Mouse (Mus musculus) thymus, postnatal 36 days (tissue): Measurements from ENCODE around the gene Fgd6.

Source experiments
- DNase-seq, 2 experiments: peaks; one replicate each; pipeline ENCODE4 v3.0.0; 2022; ENCODE audit warnings: mixed read lengths in 2 of 2

Fgd6 gene

DNA sequence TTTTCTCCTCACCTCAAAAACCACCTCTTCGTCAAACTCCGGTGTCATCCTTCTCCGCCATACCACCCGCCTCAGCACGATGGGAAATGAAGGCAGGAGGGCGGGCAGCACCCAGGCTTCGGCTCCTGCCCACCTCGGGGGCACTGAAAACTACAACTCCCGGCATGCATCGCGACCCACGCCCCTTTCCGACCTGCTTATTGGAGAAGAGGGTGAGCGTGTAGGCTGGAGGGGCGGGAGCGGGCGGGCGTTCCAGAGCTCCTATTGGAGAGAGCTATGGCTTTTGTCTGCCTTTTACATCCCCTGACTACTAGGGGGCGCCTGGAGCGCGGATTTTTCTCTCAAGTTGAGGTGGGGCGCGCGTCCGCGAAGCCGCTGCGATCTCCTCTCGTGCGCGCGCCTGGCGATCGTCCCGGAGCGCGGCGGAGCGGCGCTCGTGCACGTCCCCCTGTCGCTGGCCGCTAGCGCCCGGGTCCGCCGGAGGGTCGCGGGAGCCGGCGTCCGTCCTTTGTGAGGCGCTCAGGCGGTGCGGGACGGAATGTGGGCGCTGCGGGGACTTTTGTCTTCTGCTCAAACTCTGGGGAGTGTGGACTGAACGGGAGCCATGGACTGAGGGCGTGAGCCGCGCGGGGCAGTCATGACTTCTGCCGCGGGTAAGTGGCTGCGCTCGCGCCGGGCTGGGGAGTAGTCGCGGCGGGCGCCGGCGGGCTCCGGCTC, at the start of gene Fgd6, which contains the start of gene Vezt:
TSS of gene Fgd6 (plus strand) at position 344 of the 717 bp plus-strand sequence.
TSS of gene Vezt (minus strand) at position 160 of the 717 bp plus-strand sequence.
- DNase-seq: peak; percentile 100

DNA sequence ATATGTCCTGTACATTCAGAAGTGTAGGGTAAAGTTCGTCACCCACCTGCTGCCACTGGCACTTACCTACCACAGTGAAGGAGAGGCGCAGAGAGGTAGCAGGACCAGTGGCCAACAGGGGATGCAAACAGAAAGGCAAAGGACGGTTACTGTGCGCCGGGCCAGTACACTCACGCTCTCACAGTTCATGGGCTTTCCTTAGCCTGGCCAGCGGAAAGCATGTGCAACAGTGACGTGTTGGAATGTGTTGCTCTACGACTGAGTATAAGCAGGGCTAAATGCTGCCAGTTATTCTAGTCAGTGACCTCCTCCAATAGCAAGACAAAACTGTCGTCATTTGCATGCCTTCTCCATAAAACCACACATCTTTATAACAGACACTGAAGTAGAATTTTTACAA, 41.7 kb upstream of the Fgd6 start:
- DNase-seq: no peak

DNA sequence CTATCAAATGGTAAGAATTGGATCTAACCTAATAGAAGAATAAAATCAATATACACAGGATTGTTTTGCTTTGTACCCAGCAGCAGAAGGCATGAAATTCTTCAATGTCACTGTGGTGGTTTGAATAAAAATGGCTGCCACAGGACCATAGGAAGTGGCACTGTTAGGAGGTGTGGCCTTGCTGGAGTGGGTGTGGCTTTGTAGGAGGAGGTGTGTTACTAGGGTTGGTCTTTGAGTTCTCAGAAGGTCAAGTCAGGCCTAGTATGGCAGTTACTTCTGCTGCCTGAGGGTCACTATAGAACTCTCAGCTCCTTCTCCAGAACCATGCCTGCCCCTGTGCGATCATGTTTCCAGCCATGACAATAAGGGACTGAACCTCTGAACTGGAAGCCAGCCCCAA, 40.7 kb upstream of the Fgd6 start:
- DNase-seq: no peak

DNA sequence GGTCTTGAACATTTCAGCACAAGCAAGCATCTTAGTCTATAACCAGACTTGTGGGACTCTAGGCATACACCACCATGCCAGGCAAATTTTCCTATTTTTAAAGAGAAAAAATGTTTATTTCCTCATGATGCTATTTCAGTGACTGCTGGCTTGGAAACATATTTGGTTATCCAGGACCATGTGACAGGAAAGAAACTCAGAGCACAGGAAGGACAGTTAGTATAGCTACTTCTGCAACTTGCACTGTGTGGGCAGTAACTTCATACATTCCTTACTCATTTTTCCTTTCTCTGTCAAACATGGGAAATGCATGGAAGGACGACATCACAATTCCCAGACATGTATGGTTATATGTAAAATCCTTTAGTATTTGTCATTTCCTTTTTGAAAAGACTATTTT, 36.4 kb upstream of the Fgd6 start:
- DNase-seq: no peak

DNA sequence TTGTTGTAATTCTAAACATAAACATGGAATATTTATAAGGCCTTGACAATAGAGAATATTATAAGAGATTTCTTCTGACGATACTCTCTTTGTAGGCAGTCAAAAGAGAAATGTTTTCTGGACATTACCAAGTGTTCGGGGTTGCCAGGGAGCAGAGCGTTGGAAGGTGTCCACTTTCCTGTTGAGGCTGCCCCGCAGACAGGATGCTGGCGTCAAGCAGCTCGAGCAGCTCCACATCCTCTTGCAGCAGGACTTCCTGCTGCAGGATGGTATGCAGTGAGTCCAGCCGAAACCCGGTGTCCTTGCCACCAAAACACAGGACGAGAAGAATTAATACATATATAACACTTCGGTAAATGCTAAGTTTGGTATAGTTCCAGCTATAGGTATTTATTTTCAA, 35.6 kb upstream of the Fgd6 start:
- no peak for DNase-seq

DNA sequence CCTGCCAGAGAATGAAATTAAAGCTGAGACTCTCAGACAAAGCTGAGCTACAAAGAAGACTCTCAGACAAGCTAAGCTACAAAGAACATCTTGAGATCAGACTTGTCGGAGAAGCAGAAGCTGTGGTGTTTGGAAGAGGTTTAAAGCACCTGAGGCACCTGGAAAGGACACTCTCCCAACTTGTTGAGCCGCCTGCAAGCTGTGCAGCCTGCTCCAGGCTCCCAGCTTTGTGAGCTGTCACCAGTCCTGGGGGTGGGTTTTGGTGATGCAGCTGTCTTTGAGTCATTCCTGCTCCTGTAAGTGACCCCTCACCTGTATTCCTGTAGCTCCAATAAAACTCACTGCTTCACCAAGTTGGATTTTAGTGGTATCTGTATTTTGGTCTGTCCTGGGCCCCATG, 27.4 kb upstream of the Fgd6 start:
- no peak for DNase-seq

DNA sequence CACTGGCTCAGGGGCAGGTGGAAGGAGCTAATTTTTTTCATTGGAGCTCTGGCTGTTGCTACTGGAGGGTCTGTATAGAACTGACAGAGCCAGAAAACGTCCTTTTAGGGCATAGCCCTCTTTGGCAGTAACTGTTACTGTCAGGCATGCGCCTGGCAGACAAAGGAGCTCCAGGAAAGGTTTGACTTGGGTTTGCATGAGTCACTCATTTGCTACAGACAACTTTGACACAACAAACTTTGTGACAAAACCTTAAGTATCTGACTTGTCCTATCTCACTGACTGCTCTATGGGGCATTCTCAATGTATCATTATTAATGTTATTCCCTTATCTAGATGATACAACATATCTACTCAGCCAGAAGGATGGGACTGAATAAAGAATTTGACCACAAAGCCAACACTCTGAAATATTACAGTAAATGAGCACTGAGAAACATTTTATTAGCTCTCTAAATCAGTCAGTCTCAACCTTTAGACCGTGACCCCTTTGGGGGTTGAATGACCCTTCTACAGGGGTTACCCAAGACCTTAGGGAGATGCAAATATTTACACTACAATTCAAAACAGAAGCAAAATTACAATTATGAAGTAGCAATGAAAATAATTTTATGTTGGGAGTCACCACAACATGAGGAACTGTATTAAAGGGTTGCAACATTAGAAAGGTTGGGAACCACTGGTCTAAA, 25.7 kb upstream of the Fgd6 start:
- DNase-seq: no peak

DNA sequence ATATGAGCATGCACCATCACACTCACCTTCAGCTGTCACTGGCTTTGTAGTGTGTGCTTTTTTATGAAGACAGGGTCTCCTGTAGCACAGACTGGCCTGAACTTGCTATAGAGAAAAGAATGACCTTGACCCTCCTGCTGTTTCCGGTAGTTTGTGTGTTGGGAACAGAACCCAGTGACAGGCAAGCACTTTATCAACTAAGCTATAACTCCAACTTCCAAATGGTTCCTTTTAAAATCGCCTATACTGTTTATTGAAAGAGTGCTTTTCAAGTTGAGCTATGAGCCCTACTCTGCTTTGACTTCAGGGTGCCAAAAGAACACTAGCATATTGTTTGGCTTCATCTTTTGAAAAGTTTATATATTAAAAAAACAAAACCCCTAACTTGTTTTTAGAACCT, 24.8 kb upstream of the Fgd6 start:
- no peak for DNase-seq

DNA sequence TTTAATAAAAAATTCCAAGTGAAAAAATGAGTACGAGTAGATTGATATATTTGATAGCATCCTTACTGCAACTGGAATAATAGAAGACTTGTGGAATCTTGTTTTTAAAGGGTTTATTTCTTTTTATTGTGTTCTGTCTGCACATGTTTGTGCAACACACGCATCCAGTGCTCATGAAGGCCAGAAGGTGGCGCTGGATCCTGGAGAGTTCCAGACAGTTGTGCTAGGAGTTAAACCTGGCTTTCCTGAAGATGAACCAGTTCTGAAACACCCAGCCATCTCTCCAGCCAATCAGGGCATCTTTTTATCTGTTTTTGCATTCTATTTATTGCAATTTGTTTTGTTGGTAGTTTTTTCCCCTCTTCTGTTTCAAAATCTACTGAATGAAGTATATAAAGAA, 22.6 kb upstream of the Fgd6 start:
- peak; percentile 42 to 46 for DNase-seq

DNA sequence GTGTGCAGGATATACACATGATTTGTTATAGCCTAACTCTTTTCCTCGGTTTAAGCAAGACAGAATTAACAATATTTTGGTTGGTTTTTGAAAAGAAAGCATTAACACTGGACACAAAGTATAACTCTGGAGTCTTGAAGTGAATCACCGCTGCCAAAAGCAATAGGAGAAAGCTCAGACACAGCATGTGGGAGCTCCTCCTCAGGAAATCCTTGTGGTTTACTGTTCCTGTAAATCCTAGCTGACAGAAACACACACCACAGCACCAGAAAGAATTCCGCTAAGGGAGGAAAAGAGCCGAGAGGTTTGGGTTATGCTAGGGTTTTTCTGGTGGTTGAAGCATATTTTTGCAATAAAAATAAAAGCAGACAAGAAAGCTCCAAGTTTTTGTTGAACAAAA, 21.6 kb upstream of the Fgd6 start:
- DNase-seq: no peak

DNA sequence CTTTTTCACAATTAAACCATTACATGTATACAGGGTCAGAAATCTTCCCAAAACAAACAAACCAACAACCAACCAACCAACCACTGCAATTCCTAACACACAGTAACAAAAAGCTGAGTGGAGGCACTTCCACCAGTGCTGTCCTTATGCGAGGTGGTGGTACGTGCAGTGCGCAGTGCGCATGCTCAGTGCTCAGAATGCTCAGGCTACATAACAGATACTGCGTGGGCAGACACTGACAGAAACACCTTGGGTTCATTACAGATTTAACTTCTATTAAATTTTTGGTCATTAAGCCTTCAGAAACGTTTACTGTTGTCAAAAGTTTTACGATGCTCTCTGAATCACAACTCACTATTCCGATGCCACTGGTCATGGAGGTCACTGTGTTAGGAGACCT, 18.3 kb upstream of the Fgd6 start:
- DNase-seq: no peak

DNA sequence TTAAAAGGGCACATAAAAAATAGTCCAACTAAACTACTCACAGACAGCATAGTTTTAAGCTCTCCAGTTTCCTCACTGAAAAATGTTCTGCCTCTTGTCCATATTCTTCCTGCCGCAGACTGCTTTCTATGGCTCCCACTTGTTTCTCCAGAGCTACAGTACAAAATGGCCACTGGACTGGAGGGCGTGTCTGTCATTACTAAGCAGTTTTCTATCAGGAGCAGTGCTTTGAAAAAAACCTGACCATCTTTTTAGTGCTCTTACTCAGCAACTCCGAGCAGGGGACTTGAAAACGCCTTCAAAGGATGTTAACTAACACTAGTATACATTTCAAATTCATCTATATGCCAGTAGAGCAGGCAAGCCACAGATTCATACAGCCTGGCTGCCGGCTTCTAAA, 15.2 kb upstream of the Fgd6 start:
- DNase-seq: no peak

DNA sequence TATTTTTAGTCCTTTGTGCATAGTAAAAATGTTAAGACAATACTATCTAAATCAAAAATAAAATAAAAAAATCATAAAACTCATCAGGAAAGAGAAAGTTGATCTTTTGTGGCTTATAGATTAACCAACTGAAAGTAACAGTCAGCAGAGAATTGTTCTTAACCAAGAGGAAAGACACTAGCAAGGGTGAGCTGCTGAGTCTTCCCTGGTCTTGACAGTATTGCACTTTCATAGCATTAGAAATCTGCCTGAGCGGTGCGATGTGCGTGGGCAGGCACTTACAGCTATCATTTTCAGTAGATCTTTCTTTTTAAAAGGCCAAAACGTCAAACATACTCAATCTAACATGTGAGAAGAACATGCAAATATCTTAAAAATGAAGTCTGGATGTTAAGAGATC, 14.7 kb upstream of the Fgd6 start:
- DNase-seq: no peak

DNA sequence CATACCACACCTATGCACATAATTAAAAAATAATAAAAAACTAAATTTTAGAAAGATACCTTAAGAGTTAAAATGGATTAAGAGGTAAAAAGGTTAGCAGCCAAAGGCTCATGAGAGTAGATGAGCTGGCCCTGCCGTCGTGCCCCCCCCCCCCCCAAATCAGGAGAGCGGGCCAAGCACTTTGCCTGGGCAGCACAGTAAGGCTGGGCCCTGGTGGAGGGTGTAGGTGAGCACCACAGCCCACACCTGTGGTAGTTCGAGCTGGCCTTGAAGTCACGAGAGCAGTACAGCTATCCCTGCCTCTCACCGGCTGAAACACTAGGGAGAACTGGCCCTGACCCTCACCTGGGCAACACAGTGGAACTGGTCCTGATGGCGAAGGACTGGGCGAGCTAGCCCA, 10.7 kb upstream of the Fgd6 start:
- no peak for DNase-seq

DNA sequence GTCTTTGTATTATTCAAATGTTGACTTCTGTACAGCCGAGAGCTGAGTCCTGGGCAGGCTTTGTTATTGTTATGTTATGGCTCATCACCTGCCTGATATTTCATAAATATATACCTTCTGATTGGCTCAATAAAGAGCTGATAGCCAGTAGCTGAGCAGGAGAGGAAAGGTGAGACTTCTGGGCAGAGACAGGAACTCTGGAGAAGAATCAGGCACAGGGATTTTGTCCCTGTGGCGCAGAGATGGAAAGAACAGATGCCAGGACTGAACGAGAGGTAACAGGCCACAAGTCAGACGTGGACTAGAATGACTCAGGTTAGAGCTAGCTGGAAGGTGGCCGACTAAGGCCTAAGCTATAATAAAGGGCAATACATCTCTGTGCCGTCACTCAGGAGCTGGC, 7.3 kb upstream of the Fgd6 start:
- DNase-seq: no peak

DNA sequence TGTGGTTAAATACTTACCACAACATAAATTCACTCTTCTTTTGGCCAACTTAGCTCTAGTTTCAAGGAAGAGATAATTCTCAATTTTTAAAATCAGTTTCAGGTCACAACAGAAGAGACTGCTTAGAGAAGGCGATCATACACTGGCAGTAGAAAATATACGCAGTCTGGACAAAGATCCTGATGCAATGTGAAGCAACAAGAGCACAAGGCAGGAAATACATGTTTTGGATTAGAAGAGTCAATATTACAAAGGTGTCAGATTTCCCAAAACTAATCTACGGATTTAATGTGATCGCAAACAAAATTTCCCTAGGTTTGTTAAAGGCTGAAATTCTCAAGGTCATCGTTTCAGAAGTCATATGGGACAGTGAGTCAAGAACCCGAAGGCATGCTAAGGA, 4.6 kb upstream of the Fgd6 start:
- no peak for DNase-seq

DNA sequence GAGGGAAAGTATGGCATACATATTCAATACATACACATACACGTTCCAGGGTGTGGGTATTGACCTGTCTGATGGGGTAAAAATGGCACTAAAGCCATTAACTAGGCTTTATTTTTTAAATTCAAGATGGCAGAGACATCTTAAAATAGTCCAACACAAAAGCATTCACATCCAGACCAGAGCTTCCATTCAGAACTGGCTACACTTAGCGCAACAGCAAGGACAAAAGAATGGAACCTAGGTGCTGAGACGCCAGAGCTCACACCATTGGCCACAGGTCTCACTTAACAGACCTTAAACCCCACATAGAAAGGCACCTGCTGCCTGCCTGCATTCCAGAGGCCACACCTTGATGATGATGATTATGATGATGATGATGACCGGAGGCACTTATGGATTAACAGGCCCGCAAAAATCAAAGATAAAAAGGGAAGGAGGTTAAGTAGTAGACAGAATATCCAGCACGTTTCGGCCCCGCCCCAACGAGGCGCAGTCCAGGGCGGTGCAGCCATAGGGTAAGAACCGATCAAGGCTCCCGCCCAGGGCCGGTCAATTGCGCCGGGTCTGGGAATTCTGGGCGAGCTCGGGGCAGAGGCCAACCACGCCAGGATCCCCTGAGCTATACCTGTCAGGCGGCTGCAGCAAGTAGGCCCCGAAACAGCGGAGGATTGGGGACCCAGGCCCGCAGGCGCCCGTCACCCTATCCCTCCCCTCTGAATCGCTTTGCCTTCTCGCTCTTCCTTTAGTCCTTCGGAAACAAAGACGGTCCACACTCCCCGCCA, 734 bp upstream of the Fgd6 start:
- peak in 1 of 2 experiments; percentile 69 for DNase-seq

DNA sequence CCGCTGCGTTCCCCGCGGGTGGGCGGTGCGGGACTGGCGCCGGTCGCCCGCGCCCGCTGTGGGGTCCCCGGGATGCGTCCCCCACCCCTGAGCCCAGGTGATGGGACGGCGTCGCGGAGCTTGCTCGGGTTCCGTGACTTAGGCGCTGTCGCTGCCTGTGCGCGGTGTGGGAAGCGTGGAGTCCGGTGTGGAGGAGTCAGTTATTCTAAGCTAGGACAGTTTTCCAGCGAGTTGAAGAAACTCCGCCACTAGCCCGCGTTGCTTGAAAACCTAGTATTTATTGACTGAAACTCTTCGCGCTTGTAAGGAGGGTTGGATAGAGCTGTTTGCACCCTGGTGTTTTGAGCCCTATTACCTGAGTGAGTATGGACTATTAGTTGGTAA, 566 bp downstream of the Fgd6 start:
- DNase-seq: no peak

DNA sequence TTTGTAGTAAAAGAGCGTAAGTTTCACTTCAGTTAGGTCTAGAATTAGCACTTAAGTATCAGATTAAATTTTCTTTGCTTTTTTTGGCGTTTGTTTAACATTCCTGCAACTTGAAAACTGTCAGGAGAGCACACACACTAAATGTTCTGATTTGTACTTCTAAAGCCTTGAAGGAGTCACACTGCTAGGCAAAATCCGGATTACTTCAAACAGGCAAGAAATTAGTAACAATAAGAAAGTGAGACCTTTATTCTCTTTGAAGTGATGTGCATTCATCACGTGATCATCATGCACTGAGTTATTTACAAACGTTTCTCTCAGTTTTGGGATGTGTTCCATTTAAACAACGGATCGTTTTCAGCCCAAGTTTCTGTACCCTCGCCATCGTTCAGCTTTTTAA, 1.4 kb downstream of the Fgd6 start:
- DNase-seq: no peak

DNA sequence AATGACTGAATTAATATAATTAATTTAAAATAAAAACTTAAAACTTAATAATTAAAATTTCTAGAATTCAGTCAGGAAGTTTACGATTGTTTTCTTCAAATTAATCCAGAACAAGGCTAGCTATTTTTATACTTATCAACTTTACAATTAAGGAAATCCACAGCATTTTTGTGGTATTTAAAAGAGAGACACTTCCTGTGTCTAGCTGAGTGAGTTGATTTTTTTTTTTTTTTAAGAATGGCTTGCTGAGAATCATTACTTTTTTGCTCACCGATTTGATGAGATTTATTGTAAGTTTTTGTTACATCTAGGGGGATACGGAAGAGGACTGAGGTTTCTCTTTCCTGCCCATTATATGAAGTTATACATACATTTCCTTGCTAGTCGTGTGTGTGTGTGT, 1.8 kb downstream of the Fgd6 start:
- no peak for DNase-seq

DNA sequence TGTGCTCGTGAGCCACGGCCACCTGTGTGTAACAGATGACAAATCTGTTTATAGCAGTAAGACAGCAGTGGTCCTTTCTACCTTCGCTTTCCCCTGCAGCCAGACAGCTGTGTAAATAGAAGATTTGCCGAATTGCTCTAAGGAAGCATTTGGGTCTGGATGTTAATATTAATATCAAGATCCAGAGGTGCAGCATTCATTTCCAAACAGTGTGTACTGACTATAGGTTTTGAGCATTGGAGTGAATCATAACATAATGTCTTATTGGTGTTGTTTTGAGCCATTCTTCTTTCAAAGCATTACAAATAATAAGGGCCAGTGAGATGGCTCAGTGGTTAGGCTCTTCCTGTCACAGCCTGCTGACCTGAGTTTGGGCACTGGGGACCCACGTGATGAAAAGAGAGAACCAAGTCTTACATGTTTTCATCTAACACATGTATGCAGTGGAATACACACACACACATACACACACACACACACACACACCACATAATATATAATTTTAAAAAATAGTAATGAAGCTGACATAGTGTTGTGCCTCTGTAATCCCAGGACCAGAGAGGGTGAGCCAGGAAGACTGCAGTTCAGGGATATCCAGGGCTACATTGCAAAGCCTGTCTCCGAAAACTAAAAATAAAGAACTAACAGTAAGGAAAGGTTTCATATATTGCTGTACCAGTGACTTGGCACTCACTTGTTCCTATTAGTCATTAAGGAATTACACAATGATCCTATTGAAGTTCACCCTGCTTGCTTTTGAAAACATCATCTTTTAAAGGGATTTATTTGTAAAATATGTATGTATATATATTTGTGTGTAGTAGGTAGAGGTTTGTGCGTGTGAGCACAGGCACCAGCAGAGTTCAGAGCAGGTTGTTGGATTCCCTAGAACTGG, 2.8 kb downstream of the Fgd6 start:
- DNase-seq: no peak

DNA sequence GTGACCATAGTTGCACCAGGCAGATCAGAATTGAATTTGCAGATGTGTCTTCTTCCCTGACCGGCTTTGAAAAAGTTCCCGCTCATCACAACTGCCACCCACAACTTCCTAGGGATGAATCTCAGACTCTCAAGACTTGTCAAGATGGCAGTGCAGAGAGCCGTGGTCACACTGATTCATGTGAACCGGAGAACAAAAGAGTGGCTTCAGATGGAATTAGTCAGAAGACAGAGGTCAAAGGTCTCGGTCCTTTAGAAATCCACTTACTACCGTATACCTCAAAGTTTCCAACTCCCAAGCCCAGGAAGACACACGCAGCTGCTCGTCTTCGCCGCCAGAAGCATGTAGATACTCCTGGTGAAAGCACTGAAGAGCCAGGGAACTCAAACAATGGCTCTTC, 8.1 kb downstream of the Fgd6 start:
- DNase-seq: no peak

DNA sequence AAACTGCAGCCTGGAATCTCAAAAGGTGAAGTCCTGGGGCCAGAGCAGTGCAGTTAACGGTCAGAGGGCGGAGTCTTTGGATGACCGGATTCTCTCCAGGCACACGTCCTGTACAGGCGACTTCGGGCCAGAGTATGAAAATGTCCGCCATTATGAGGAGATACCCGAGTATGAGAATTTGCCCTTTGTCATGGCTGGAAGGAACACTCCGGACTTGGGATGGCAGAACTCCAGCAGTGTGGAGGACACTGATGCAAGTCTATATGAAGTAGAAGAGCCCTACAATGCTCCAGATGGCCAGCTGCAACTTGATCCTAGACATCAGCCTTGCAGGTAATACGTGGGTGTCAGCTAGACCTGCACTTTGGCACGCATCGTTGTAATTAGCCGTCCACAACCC, 9.5 kb downstream of the Fgd6 start:
- DNase-seq: no peak
